Mouse (Mus musculus) T-helper 2 cell (primary cell): ENCODE results near the gene Adra1b.

Experiments used
- in situ Hi-C: fragments of 300-600 bp; cut with MboI, MseI; formaldehyde crosslinking; loops from one replicate; pipeline ENCODE4 v1.15.1; 2025; ENCODE audit warnings: high pct_unique_total_duplicates

Adra1b gene

GRCm38 (mm10) chr11:43895323-43895722 is 5.7 kb downstream of the Adra1b start:
- in situ Hi-C loops: no loop called here

GRCm38 (mm10) chr11:43892546-43892945 is 8.5 kb downstream of the Adra1b start:
- in situ Hi-C loops: no loop called here

GRCm38 (mm10) chr11:43891457-43891856 is 9.6 kb downstream of the Adra1b start:
- in situ Hi-C loops: no loop called here

- in situ Hi-C loops: no loop called here
Observed at GRCm38 (mm10) chr11:43889208-43889915, 11.6 kb downstream of the Adra1b start.

- in situ Hi-C loops: no loop called here
Observed at GRCm38 (mm10) chr11:43888736-43889135, 12.3 kb downstream of the Adra1b start.

DNA sequence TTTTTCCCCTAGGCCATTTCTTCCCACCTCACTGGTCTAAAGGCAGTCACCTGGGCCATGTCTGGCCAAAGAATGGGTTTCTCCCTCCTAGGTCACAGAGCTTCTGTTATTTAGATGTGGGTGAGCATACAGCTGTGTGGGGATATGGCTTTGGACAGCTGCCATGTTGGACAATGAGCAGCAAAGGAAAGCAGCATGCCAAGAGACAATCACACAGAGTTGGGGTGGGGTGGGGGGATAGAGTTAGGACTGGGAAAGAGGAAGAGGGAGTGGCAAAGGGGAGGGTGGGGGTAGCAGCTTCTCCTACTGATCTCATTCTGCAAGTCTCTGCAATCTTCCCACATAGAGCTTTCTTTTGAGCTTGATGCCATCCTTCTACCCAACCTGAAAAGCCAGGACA is 13.4 kb downstream of the Adra1b start:
- in situ Hi-C loops: no loop called here

DNA sequence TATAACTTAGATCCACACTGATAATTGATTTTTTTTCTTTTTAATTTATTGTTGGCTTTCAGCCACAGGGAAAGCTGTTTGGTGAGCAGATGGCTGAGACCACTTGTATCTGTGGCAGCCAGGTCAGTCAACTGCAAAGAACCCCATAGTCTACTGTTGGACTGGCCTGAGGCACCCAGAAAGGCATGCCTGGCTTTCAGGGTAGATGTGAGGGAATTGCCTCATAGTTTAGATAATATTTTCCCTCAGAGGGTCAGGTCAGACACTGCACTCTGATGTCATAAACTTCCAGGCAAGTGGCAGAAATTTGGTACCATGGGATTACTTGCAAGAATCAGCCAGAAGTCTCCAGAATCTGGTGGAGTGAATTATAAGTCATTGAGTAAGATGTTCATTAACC is 16.5 kb downstream of the Adra1b start:
- in situ Hi-C loops: no loop called here

- in situ Hi-C loops: no loop called here
Observed at GRCm38 (mm10) chr11:43883641-43884181, 17.3 kb downstream of the Adra1b start.

DNA sequence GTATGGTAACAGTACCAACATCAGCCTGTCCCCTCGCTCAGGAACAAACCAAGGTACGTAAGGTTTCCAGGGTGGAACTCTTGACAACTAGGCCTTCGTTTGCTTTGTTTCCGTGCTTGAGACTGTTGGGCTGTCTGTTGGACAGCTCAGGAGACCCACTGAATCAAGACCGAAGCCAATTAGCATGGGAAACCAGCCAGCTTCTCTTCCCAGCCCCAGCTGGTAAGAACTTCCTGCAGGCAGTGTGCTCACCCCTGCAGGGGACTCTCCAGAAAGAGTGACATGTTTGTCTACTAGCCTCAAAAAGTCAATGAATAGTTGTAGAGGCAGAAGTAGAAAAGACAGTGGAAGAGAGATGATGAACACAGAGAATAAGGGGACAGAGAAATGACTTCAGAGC is 23.8 kb downstream of the Adra1b start:
- in situ Hi-C loops: no loop called here

DNA sequence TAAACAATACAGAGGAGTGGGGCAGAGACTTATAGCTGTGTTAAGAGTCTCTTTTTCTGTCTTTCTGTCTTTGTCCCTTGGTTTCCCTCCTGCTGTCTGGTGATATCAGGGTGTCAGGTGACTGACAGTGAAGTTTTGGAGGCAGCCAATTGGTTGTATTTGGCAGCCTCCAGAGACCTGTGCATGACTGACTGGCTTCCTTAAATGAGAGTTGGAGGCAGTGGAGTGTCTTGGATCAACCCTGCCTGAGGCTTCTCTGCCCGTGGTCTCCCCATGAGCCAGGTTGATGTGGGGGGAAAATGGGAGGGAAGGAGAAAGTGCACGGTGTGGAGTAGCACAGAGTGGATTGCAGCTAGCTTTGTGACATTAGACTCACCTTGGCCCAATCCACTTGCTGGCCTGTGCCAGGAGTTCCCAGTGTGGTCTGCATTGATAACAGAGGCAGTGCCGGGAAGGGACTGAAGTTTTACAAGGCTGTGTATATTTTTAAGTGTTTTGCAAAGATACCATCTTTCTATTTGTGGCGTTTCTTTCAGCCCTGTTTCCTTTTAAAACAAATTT is 33.2 kb downstream of the Adra1b start:
- in situ Hi-C loops: no loop called here

DNA sequence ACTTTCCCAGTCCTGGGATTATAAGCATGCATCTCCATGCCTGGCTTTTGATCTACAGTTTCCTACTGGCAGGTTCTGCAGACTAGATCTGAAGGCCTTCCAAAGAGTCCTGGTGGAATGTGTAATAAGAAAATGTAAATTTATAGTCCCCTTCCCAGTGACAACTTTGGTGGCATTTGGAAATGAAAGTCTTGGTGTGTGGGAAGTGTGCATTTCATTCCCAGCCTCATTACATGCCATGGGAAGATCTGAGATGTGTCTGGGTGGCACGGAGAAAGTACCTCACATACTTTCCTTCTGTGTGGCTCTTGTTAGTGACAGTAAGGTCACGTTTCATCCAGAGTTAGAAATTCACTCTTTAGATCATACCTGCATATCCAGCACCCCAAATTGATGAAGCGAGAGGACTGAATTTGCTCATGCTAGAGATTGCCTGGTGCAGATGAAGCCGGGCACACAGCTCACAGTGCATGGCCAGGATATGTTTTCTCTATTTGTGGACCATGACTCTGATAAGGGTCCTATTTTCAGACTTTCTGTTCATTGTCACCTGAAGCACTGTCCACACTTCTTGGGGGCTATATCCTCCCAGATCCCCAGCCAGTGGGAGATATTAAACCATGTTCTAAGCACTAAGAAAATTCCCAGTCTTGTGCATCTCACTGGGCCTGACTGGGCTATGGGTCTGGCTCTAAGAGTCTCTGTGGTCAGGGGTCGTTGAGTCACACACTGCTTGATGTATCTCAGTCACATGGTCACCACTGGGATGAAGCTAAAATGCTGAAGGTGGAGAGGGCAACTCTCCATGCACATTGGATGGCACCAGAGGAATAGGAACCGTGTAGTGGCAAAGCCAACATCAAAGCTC is 35.5 kb downstream of the Adra1b start:
- in situ Hi-C loops: no loop called here

DNA sequence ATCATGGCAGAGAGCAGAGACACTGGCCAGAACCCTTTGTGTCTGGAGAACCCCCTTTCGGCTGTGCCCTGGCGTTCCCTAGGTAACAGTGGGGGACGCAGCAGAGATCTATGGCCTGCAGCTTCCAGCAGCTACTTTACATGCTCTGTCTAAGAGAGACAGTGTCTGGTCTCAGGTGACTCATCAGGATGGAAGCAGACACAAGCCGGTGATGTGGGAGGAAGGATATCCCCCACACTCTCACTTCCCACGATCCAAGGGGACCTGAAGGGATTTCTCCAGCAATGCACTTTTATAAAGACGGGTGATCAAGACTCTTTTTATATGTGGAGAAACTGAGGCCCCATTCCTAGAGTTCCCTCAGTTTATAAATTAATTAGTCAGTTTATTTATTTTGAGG is 48.0 kb downstream of the Adra1b start:
- in situ Hi-C loops: no loop called here

DNA sequence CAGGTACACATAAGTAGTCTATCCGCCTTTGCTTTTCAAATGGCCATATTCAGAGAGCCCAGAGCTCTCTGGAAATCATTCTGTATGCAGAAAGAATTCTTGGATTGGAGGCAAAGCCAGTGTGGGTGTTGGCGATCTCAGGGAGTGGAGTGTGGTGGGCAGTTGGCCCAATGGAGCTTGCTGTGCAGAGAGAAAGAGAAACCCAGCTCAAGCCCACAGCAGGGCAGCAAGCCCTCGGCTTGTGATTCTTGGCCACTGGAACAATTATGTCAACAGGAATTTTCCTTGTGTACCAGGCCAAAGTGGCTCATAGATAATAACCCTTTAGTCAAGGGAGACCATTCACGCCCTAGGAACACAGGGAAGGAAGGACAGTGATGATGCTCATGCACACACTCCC is 53.0 kb downstream of the Adra1b start:
- in situ Hi-C loops: loop anchor here (25.0 kb wide), 1 partner anchor 1436 kb away; the partner anchor contains the start of gene Gabrb2

GRCm38 (mm10) chr11:43841596-43841995 is 59.4 kb downstream of the Adra1b start:
- in situ Hi-C loops: loop anchor here (25.0 kb wide), 1 partner anchor 1429 kb away; the partner anchor contains the start of gene Gabrb2

DNA sequence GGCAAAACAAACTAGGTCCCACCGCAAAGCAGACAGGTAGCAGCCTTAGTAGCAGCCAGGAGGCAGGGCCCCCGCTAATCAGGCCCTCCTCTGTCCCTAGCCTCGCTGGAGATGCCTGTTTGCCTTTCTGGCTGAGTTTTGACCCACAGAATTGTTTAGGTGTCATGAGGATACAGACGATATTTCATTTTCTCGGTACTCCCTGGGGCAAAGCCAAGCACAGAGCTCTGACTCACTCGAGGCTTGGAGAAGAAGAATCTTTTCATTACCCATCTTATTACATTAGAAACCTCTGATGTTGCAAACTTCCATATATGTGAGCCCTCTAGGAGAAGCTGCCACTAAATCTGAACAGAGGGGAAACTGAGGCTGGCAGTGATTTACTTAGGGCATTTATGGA is 60.5 kb downstream of the Adra1b start:
- in situ Hi-C loops: loop anchor here (25.0 kb wide), 1 partner anchor 1428 kb away; the partner anchor contains the start of gene Gabrb2

DNA sequence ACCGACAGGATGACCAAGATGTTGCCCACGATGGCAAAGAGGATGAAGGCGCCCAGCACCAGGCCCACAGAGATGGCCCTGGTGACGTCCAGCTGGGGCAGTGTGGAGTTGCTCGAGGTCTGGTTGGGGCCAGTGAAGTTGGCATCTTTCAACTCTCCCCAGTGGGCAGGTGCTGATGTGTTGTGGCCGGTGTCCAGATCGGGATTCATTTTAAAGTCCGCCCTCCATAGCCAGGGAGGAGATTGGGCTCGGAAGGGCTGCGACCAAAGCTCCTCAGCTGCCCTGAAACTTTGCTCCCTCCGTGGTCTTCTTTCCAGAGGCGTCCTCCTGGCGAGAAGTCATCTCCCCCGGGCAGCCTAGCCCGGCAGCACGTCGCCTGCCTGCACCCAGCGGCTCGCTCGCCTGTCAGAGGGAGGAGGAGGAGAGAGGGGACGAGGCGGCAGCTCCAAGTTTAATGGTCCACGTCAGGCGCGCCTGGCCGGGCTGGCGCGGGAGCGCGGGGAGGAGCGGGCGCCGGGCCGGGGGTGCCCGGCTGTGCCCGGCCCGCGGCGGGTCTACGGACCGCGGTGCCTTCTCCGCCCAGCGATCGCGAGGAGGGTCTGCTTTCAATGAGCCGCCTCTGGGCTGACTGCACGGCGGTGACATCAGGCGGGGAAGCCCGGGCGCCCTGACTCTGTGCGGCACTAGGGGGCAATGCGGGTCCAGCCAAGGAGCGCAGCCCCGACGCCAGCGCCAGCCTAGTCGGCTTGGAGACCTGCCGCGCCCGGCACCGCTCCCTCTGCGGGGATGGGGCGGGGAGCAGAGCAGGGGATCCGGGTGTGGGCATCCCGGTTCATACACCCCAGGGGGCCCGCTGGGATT is 64.9 kb downstream of the Adra1b start:
- in situ Hi-C loops: loop anchor here (25.0 kb wide), 1 partner anchor 1424 kb away; the partner anchor contains the start of gene Gabrb2

DNA sequence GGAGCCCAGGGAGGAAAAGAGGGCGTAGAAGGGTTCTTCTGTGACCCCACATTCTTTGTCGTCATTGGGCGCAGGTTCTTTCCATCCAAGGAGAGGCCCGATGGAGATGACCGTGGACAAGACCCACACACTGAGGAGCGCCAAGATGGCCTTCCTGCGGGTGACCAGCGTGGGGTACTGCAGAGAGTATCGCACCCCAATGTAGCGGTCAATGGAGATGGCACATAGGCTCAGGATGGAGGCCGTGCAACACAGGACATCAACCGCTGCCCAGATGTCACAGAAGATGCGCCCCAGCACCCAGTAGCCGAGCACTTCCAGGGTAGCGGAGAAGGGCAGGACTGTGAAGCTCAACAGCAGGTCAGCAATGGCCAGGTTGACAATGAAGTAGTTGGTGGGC is 65.6 kb downstream of the Adra1b start:
- in situ Hi-C loops: loop anchor here (25.0 kb wide), 1 partner anchor 1423 kb away; the partner anchor contains the start of gene Gabrb2

DNA sequence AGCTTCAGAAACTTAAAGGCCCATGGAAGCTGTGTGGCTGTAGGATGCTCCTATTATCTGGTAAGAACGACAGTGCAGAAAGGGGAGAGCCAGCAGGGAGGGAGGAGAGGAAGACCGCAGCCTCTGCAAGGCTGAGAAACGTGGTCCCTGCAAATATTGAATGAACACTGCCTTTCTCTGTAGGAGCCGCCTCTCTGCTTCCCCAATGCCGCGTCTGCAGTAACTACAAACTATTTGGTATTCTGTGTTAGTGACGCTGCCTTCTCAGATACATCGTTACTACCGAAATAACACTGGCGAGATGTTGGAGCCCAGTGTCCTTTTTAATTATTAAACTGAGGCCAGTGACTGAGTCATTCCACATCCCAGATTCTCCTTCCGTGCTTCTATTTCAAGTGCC is 66.5 kb downstream of the Adra1b start:
- in situ Hi-C loops: loop anchor here (25.0 kb wide), 1 partner anchor 1422 kb away; the partner anchor contains the start of gene Gabrb2

DNA sequence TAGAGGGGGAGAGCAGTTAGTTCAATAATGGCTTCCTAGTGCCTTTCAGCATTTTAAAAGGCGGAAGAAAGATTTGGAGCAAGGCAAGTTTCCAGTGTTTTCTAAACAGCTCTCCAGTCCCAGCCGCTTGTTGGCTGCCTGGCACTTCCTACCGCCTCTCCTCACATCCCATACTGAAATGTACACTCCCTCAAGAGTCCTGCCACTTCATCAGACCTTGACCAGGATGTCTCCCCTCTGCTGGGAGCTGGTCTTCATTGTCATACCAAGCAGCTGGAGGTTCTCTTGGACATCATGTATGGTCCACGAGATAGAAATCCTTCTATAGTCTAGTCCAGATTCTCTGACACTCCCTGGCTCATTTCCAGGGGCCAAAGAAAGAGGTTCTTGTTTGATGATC is 69.5 kb downstream of the Adra1b start:
- in situ Hi-C loops: loop anchor here (25.0 kb wide), 1 partner anchor 1419 kb away; the partner anchor contains the start of gene Gabrb2

DNA sequence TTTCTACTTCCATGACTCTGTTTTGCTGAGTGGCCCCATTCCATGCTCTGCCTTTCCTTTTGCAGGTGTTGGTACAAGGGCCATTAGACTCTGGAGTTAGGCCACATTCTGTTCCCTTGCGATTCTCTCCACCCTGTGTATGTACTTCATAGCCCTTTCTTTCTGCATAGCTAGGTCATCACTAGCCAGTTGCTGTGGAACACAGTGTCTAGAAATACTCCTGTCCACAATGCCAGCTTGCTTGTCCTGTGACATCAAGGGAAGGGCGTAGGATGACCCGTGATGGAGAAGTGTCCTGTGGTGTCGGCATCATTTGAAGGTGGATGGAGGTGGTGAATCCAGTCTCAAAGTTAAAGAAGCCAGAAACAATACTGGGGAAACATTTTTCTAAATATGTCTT is 74.2 kb downstream of the Adra1b start:
- in situ Hi-C loops: loop anchor here (25.0 kb wide), 1 partner anchor 1414 kb away; the partner anchor contains the start of gene Gabrb2

- in situ Hi-C loops: no loop called here
Observed at GRCm38 (mm10) chr11:43823349-43823748, 77.7 kb downstream of the Adra1b start.
